Mouse (Mus musculus): ENCODE measurements around the gene Nup153.

DNA sequence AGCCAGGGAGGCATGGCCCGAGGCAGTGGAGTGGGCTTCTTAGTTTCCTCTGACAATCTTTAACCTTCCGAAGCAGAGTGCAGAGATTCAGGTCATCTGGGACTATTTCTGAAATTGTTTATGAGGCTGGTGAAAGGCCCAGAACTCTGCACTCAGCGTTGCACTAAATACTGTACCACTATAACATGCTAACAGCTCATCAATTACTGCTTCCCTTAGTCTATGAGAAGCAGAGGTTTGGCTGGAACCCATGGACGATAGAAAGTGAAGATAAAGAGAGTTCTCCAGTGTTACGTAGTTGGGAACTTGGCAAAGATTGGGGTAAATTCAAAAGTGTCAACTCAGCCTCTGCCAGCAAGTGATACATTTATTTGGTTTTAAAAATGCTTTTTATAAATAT, 25.6 kb upstream of the Nup153 start:
- TF ChIP-seq POLR2A (IDR thresholded peaks at IDR 0.05; ENCODE audit: insufficient read depth, low read depth, low read length) (no peak), EP300 (IDR thresholded peaks at IDR 0.05; ENCODE audit: insufficient read depth, low read depth, low read length) (no peak)

Data from heart, adult 2 months (tissue).